Mouse (Mus musculus): ENCODE results near the gene Lemd2. TPM values are rescaled to one million over a fixed set of nuclear protein-coding genes. Genes with fewer than 3 reads are reported as not detected.

Lemd2 gene
- polyA plus RNA-seq (2012; rRNA removed) = 17.0 and 18.8 TPM in 2 replicates

GRCm38 (mm10) chr17:27204075-27204909 lies at the start of gene Lemd2:
Lemd2 (minus strand) TSS chr17:27204469.

GRCm38 (mm10) chr17:27167545-27167944 lies 36.7 kb downstream of the Lemd2 start, which contains the start of gene Ip6k3:
Ip6k3 (minus strand) TSS chr17:27167795.

Other genes starting within 250 kb of the Lemd2 start
- 3.7 and 4.3 TPM in 2 replicates for gene Zbtb9, start 231.3 kb downstream of the Lemd2 start, polyA plus RNA-seq (2012; rRNA removed)
- gene Bak1, start 175.5 kb downstream of the Lemd2 start, polyA plus RNA-seq (2012; rRNA removed) = 17.1 and 18.0 TPM in 2 replicates
- gene Itpr3, start 147.2 kb downstream of the Lemd2 start, polyA plus RNA-seq (2012; rRNA removed) = 1.2 and 1.4 TPM in 2 replicates
- 77.1 and 90.8 TPM in 2 replicates for gene Uqcc2, start 70.6 kb downstream of the Lemd2 start, polyA plus RNA-seq (2012; rRNA removed)
- 0.02 and 0.05 TPM in 2 replicates for gene Ip6k3, start 36.7 kb downstream of the Lemd2 start, polyA plus RNA-seq (2012; rRNA removed)